Mouse (Mus musculus): ENCODE results near the gene Ndufs7.

GRCm38 (mm10) chr10:80271186-80271843 lies 22.4 kb downstream of the Ndufs7 start:
- TF ChIP-seq CTCF (IDR thresholded peaks at IDR 0.05; ENCODE audit: extremely low read depth, insufficient read depth, insufficient read length, insufficient replicate concordance) (no peak), POLR2A (IDR thresholded peaks at IDR 0.05; ENCODE audit: low read depth, low read length) (no peak)

Measured in spleen, adult 2 months (tissue).